Mouse (Mus musculus): ENCODE measurements around the gene Btbd2.
"Not testable (repeated sequence)": the region's sequence is repeated elsewhere in the genome, so short reads cannot be mapped to it uniquely, and the experiment has no call there.

Gene Btbd2

DNA sequence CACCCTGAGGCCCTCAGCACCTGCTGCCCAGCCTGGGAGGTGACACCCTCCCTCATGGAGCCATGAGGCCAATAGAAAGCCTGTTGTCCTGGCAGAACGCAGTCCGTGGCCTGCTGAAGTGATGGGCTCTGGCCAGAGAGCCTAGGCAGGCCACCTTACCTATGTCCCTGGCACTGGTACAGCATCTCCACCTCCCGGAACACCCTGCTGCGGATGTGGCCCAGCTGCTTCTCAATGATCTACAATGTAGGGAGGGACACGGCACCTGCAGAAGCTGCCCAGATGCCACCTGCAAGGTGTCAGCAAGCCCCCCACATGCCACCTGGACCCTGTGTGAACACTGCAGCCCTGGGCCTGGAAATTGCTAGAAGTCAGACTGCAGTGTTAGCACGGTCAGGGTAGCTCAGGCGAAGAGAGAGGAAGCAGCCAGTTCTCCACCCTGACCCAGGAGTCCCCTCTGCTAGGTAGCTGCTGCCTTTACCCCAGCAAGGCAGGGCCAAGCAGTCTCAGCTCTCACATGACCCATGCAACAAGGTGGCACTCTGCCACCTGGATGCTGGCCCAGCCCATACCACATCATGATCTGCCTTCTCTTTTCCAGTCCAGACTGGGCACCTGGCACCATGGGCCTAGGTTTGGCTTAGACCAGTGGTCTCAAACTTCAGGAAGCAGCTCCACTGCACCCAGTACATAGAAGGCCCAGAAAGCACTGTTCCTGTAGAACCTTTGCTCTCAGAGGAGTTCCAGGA is 13.0 kb upstream of the Btbd2 start:
- no peak for DNase-seq (ENCODE audit: low spot score)

DNA sequence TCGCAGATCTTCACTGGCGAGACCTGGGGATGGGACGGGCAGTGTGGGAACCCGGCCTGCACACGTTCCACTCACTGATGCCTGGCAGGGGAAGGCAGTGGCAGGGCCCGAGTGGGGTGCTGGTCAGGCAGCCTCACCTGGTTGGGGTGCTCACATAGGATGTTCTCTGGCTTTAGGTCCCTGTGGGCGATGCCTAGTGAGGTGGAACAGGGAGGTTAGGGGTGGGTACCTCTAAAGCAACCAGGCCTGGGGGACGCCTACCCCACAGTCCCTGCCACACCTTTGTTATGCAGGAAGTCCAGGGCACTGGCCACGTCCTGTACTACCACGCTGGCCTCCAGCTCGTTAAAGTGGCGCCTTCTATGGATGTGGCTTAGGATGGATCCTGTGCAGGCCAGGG is 12.1 kb upstream of the Btbd2 start:
- DNase-seq (ENCODE audit: low spot score) = no peak

DNA sequence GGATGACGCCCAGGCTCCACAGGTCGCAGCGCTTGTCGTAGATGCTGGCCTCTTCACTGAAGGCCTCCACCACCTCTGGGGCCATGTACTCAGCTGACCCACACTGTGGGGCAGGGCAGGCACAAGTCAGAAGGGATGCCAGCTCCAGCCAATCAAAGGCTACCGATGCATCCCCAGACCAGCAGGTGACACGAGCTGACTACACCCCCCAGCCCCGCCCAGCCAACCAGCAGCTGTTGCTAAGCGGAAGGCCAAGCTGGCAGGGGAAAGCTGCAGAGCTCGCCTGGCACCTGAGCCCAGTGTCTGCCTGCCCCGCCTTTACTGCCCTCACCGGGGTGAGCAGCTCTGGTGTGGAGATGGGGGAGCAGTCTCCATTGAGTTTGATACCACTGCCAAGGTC is 11.7 kb upstream of the Btbd2 start:
- DNase-seq (ENCODE audit: low spot score) = no peak

DNA sequence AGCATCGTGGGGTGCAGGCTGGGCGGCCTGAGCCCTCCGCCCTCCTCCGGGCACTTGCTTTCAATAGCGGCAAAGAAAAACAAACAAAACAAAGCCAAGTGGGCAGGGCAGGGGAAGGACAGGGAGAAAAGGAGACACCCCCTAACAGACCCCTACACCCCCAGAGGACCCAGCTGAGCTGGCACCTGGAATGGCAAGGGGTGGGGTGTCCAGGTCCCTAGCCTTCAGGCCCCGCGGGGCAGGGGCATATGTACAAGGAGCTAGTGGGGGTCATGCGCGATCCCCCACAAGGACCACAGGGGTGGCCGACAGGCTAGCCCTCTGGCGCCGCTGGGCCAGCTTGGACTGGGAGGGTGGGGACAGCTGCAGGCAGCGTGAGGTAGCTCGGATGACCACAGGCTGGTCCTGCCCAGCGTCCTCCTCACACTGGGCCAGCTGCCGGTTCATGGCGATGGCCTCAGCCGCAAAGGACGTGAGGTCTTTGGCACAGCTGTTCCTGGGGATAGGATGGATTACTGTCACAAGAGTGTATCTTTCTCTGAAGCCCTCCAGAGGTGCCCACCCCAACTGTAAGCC is 10.1 kb upstream of the Btbd2 start:
- DNase-seq (ENCODE audit: low spot score) = no peak

DNA sequence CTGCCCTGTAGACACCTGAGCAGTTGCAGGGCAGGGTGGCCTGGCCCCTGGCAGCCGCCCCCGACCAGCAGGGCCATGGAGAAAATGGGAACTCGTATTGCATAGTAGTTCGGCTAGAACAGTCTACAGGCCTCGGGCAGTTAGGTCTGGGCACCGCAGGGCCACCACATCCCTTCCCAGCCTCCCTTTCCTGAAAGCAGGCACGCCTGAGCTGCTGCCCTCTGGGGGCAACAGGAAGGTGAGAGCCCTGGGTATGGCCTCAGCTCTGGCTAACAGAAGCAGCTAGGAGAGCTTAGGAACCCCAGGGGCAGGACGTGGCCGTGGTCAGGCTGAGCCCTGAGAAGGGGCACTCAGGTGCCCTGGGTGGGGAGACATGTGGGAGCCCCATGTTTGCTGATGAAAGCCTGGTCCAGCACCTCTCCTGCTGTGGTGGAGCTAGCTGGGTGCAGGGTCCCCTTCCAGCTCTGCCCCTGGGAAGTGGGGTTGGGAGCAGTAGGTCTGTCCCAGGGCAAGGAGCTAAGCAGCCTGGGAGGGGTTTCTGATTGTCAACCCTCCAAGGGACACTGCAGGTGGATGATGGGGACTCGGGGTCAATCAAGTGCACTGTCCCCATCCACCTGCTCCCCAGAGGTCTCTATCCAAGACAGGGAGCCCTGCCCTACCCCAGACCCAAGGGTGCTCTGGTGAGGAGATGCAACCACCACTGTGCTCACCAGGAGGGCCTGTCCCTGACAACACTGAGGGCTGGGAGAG is 9.3 kb upstream of the Btbd2 start:
- DNase-seq (ENCODE audit: low spot score) = no peak

DNA sequence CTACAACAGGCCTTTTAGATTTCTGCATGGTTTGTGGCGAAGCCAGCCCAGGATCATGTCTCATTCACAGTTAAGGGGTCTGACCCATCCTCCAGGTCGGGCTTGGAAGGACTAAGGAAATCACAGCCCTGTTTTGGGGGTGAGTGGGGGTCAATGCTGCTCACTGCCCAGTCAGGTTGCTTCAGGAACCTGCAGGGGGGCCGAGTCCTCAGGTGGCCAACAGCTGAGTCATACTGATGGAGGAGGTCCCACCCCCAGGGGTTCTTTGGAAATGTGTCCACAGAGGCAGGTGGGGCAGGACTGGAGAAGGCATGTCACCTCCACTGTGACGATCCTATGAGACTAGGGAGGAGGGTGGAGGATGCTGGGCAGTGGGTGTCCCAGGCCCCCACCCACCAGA is 8.6 kb upstream of the Btbd2 start:
- DNase-seq (ENCODE audit: low spot score) = no peak

DNA sequence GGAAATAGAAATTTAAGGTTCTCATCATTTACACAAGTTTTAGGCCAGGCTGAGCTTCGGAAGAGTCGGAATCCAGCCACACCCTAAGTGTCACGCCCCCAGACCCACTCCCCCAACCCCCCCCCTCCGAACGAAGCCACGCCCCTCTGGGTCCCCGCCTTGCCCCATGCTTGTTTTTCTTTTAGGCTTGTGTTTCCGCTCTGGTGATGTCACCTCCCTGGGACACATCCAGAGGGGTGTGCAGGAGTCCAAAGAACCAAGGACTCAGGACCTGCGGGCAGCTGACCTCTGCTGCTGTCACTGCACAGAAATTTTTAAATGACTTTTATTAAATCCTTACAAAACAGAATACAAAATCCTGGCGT is 8.1 kb upstream of the Btbd2 start:
- DNase-seq (ENCODE audit: low spot score) = no peak

DNA sequence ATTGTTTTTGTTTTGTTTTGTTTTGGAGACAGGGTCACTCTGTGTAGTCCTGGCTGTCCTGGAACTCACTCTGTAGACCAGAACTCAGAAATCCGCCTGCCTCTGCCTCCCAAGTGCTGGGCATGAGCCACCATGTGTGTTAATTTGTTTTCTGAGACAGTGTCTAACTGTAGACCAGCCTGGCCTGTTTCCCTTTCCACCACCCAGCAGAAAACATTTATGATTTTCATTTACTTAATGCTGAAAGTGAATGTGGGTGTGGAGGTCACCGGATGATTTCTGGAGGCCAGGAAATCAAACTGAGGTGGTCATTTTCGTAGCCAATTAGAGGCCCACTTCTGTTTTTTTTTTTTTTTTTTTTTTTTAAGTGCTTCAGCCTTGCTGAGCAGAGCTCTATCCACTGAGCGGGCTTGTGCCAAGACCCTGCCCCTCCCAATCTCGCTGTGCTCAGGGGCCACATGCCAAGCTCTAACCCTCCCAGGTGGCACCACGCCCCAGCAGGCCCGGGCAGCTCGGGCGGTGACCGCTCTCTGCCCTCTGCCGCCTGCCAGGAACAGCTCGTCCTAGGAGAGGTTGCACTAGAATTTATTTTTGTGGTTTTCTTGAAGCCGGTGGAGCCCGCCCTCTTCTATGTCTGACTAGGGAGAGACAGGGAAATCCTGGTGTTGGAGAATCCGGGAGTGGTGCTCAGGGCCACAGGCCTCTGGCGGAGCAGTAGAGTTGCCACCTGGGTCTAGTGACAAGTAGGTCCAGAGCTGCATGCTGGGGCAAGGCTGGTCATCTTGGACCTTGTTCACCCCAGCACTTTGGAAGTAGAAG is 7.5 kb upstream of the Btbd2 start:
- peak; percentile 55 for DNase-seq (ENCODE audit: low spot score)

DNA sequence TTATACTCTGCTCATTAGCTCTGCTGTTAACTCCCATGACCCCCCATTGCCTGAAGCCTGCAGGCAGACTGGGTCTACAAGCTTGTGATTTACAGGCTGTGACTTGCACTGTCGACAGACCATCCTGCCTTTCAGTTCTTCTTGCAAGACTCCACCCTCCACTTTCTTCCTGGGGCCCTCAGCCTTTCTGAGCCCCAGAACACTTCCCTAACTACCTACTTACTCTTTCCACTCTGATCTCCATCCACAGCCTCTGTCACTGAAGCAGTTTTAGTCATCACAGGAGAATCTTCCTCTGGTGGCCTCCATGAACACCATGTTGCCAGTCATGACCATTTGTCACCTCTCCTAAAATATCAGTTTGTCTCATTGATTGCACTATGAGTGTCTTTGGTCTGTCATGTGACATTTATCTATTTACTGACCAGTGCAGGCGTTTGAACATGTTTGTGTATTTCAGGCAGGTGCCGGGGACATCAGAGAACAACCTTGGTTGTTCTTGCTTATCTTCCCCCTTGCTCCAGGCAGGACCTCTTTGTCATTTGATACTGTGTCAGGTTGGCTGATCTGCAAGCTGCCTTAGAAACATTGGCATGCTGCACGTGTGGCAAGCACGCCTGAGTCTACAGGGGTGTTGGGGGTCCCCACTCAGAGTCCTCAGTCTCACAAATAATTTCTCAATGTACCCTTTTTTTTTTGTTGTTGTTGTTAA is 6.8 kb upstream of the Btbd2 start:
- DNase-seq (ENCODE audit: low spot score) = no peak

DNA sequence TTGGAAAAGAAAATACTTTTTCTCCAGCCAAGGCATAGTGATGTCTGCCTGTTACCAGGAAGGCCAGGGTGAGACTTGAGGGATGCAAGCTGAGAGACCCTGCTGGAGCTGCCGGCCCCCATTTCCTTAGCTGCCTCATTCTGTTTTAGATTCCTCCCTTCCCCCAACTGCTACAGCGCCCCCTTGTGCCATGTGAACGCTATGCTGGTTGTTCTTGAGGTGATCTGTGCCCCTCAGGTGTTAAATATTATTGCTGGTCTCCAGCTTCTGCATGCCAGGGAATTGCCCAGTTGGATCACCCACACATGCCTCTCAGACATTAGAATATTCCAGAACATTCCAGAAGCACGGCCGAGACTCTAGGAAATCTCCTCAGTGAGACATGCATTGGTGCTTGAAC is 4.3 kb upstream of the Btbd2 start:
- peak; percentile 65 for DNase-seq (ENCODE audit: low spot score)

DNA sequence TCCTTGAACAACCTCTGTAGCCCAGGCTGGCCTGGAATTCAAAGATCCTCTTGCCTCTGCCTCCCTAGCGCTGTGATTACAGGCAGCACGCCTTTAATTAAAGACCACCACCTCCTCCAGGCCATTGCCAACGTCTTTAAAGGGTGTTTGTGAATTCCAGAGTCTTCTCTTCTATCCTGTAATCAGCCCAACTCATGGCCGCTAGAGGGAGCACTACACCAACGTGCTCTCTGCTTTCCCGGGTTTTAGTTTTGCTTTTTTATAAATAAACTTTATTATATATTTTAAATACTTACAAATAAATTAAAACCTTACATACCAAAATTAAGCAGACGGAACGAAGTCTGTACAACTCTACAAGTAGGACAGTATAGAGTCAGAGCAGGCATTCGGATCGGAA is 2.3 kb upstream of the Btbd2 start:
- peak; percentile 72 for DNase-seq (ENCODE audit: low spot score)

DNA sequence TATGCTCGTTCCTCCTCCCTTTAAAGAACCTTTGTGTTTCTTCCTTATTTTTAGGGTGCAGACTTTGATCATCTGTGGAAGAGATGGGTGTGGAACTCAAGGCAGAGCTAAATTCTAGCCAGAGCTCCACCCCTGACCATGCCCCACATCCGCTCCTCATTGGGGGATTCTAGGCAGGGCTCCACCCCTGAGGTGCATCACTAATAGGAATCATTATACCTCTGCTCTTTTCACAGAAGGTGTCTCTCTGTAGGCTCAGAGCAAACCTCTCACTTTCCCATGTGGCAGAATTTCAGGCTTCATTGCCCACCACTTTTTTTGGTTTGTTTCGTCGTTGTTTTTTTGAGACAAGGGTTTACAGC is 2.0 kb upstream of the Btbd2 start:
- peak; percentile 54 for DNase-seq (ENCODE audit: low spot score)

DNA sequence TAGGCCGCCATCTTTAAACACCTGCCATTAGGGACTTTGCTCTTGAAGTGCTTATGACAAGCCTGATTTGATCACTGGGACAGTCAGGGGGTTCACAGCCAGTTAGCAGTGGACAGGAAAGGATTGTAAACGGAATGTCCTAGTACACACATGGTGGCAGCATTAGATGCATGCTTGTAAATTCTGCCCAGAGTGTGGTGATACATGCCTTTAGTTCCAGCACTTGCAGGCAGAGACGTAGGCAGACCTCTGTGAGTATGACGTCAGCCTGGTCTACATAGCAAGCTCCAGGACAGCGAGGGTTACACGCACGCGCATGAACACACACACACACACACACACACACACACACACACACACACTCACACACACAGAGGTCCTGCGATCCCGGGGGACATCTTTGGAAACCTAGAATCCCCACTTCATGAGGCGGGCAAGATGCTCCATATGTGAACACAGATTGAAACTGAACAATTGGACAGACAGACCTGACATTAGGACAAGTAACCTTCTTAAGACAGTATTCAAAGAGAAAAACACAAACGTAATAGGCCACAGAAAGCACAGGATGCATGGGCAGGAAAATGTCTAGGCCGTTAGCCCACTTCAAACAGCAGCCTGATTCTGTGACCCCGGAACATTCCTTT is 1.4 kb upstream of the Btbd2 start:
- DNase-seq (ENCODE audit: low spot score) = no peak

DNA sequence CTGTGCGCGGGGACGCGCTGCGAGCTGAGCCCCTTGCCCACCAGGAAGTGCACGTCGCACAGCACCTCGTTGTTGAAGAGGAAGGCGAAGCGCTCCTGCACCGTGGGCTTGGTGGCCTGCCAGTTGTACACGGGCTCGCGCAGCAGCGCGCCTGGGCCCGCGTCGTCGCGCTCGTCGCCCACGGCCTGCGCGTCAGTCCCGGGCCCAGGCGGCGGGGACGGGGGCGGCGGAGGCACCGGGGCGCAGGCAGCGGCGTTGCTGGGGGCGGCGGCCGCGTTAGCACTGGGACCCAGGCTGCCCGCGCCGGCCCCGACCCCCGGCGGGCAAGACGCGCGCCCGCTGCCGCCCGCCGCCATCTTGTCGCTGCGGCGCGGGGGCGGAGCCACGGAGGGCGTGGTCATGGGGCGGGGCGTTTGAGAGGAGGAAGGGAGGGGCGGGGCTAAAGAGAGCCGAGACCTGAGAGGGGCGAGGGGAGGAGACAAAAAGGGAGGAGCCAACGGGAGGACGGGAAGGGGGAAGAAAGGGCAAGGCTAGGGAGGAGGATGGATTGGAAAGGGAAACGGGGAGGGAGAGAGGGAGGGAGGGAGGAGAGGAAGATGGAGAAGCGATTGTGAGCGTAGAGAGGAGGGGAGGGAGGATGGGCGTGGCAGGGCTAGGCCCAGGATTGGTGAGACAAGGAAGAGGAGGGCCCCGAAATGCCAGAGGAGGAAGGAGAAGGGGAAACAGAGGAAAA is 575 bp downstream of the Btbd2 start:
- DNase-seq (ENCODE audit: low spot score) = peak; percentile 94

DNA sequence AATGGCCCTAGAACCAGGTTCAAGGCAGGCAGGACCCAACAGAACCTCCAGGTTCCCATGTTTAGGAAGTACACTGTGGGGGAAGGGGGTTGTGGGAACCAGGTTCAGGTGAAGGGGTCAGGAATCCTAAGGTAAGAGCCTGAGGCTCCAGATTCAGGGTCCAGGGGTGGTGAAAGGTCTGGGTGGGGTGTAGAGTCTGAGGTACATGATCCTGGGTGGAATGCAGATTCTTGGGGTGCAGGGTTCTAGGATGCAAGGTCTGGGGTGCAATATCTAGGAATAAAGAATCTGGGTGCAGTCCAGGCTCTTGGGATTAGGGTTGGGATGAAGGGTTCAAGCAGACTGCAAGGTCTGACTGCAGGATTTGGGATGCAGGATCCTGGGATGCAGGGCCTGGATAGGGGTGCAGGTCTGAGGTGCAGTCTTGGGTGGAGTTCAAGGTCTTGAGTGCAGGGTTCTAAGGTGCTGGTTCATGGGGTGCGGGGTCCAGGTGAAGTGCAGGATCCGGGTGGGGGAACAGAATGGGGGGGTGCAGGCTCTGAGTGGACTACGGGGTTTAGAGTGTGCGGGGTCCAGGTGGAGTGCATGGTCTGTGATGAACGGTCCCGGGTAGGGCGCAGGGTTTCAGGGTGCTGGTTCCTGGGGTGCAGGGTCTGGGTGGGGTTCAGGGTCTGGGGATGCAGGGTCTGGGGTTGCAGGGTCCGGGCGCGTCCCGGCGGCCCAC is 1.3 kb downstream of the Btbd2 start:
- no peak for DNase-seq (ENCODE audit: low spot score)

DNA sequence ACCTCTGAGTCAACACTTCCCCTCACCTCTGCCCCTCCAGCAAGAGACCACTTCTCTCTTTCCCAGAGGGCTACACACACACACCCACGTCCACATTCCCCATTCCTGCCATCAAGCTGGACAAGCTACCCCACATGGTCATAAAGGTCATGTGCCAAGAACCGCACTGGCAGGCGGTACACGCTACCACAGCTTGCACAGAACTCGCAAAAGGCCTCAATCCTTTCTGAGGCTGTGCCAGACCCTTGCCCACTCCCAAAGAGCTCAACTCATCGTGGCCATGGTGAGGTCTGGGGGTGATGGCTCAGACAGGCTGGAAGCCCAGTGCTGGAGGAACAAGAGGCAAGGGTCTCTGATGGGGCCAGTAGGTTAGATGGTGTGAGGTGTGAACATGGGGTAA is 2.0 kb downstream of the Btbd2 start:
- DNase-seq (ENCODE audit: low spot score) = no peak

DNA sequence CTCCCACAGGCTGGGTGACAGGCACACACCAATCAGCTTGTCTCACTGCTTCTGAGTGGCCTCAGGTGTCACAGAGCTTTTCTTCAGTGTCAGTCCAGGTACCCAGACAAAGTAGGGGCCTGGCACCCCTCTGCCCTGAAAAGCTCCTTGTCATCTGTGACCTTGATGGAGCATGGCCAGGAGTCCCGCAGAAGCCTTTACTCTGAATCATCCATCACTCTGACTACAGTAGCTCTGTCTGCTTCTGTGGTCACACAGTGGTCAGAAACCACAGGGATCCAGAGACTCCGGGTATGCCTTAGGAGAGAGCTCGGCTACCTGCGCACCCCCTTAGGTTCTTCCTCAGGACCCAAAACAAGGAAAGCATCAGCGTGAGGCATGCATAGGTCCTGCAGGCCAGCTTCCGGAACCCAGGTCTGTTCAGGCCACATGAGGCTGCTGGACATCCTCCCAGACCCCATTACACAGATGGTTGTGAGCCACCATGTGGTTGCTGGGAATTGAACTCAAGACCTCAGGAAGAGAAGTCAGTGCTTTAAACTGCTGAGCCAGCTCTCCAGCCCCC is 3.6 kb downstream of the Btbd2 start:
- no peak for DNase-seq (ENCODE audit: low spot score)

DNA sequence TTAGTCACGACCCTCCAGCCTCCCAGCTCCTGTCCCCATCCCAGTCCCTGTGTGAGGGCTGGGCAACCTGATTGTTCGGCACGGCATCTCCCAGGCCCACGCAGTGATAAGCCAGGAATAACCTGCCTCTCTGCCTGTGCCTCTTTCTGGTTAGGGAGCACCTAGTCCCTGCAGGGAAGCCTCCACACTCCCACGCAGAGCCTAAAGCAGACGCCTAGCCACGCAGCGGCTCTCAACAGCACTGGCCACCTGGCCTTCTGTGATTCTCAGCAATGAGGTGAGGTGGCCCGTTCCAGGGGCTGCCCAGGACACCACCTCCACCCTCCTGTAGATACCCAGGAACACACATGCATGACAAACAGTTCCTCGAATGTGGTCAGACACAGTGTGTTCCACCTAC is 6.5 kb downstream of the Btbd2 start:
- no peak for DNase-seq (ENCODE audit: low spot score)

DNA sequence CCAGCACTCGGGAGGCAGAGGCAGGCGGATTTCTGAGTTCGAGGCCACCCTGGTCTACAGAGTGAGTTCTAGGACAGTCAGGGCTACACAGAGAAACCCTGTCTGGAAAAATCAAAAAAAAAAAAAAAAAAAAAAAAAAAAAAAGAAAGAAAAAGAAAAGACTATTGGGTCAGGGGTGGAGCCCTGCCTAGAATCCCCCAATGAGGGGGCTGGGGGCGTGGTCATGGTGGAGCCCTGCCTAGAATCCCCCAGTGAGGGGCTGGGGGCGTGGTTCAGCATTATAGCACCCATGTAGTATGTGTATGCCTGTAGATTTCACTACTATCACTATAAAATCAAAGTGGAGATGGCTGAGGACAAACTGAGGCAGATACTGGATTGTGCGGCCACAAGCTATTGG is 7.0 kb downstream of the Btbd2 start:
- not testable (repeated sequence) for DNase-seq (ENCODE audit: low spot score)

DNA sequence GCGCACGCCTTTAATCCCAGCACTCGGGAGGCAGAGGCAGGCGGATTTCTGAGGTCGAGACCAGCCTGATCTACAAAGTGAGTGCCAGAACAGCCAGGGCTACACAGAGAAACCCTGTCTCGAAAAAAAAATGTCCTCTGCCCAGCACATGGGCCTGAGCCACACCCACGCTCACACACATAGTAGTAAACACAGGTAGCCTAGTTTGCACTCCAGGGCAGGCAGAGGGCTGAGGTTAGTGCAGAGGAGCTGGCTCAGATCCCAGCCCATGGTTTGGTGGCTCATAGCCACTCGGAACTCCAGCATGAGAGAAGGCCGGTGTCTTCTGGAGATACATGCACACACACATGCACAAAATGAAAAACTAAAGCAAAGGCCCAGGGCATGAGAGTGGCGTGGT is 9.9 kb downstream of the Btbd2 start:
- no peak for DNase-seq (ENCODE audit: low spot score)

Measured in spleen, adult 12 weeks (tissue).